Mouse (Mus musculus) inflammation-experienced regulatory T-cells, adult 6 months (primary cell): ENCODE results near the gene Pbx2. TPM values are rescaled to one million over a fixed set of nuclear protein-coding genes. Genes with fewer than 3 reads are reported as not detected.
"Not testable (repeated sequence)": the region's sequence is repeated elsewhere in the genome, so short reads cannot be mapped to it uniquely, and the experiment has no call there.

Experiments used
- ATAC-seq: one replicate; pipeline ENCODE4 v1.8.0; 2017
- polyA plus RNA-seq, 3 experiments: library from polyadenylated mRNA; unstranded; fragments of 100-300 nt; shearing (Covaris generic); gene quantifications; one replicate each; pipeline ENCODE4 v1.2.1; 2017

Pbx2 gene
- 10 to 100 TPM in 1 of 3 experiments, 1 to 10 TPM in 2; 4.1 to 11.8 (median 8.8) TPM for polyA plus RNA-seq

- ATAC-seq: no peak
These were observed at the start of gene Pbx2 for GRCm38 (mm10) chr17:34591029-34591993. Gene Pbx2, plus strand, starts transcription at chr17:34591266.

GRCm38 (mm10) chr17:34543567-34543966 is 47.5 kb upstream of the Pbx2 start:
- not testable (repeated sequence) for ATAC-seq

GRCm38 (mm10) chr17:34546797-34547196 is 44.3 kb upstream of the Pbx2 start:
- ATAC-seq: no peak

- no peak for ATAC-seq
These were observed 43.5 kb upstream of the Pbx2 start for GRCm38 (mm10) chr17:34547601-34548000.

- no peak for ATAC-seq
These were observed 41.9 kb upstream of the Pbx2 start for GRCm38 (mm10) chr17:34549156-34549555.

- no peak for ATAC-seq
These were observed 41.2 kb upstream of the Pbx2 start for GRCm38 (mm10) chr17:34549843-34550242.

- peak; percentile 46 for ATAC-seq
These were observed 35.6 kb upstream of the Pbx2 start for GRCm38 (mm10) chr17:34555483-34555882.

GRCm38 (mm10) chr17:34556406-34556805 is 34.7 kb upstream of the Pbx2 start:
- no peak for ATAC-seq

GRCm38 (mm10) chr17:34557411-34557810 is 33.7 kb upstream of the Pbx2 start:
- ATAC-seq: no peak

GRCm38 (mm10) chr17:34559116-34559515 is 31.9 kb upstream of the Pbx2 start:
- no peak for ATAC-seq

- ATAC-seq: peak; percentile 54
These were observed 31.2 kb upstream of the Pbx2 start for GRCm38 (mm10) chr17:34559895-34560294.

GRCm38 (mm10) chr17:34560438-34560837 is 30.6 kb upstream of the Pbx2 start:
- ATAC-seq: no peak

GRCm38 (mm10) chr17:34561200-34561599 is 29.9 kb upstream of the Pbx2 start:
- no peak for ATAC-seq

- ATAC-seq: no peak
These were observed 28.5 kb upstream of the Pbx2 start for GRCm38 (mm10) chr17:34562595-34562994.

- no peak for ATAC-seq
These were observed 27.7 kb upstream of the Pbx2 start for GRCm38 (mm10) chr17:34563354-34563753.

GRCm38 (mm10) chr17:34564003-34564421 is 27.1 kb upstream of the Pbx2 start, which contains the start of gene Notch4:
Gene Notch4, plus strand, starts transcription at chr17:34564268.
- no peak for ATAC-seq

- no peak for ATAC-seq
These were observed 26.3 kb upstream of the Pbx2 start for GRCm38 (mm10) chr17:34564796-34565195.

GRCm38 (mm10) chr17:34567311-34567710 is 23.8 kb upstream of the Pbx2 start:
- ATAC-seq: no peak

GRCm38 (mm10) chr17:34568421-34568820 is 22.6 kb upstream of the Pbx2 start:
- ATAC-seq: no peak

GRCm38 (mm10) chr17:34569919-34570318 is 21.1 kb upstream of the Pbx2 start:
- no peak for ATAC-seq

GRCm38 (mm10) chr17:34571875-34572274 is 19.2 kb upstream of the Pbx2 start:
- ATAC-seq: no peak

- no peak for ATAC-seq
These were observed 18.7 kb upstream of the Pbx2 start for GRCm38 (mm10) chr17:34572361-34572760.

GRCm38 (mm10) chr17:34576577-34576976 is 14.5 kb upstream of the Pbx2 start:
- ATAC-seq: no peak

GRCm38 (mm10) chr17:34578070-34578469 is 13.0 kb upstream of the Pbx2 start:
- no peak for ATAC-seq
